Mouse (Mus musculus) thymus, adult 2 months (tissue): Measurements from ENCODE around the gene Elf4.

Experiments used
- CTCF ChIP-seq: fragments of 200-500 bp; IDR thresholded peaks from 2 replicates; pipeline ENCODE4 v1.5.1; 2012; ENCODE audit warnings: mild to moderate bottlenecking, control low read depth, low read length, moderate library complexity, borderline replicate concordance; ENCODE audit not compliant: control insufficient read depth, poor library complexity, insufficient read depth; ENCODE audit errors: extremely low read depth
- POLR2A ChIP-seq: fragments of 200-500 bp; IDR thresholded peaks from 2 replicates; pipeline ENCODE4 v1.6.1; 2012; ENCODE audit warnings: mild to moderate bottlenecking, low read length, control low read depth, moderate library complexity; ENCODE audit not compliant: control insufficient read depth, poor library complexity, insufficient read depth; ENCODE audit errors: extremely low read depth

GRCm38 (mm10) chrX:48432599-48433526, 30.1 kb downstream of the Elf4 start:
- TF ChIP-seq CTCF (no peak), POLR2A (no peak)
